ENCODE assay signal across 26 mouse cellular contexts in genomic region chr13:75775961-75776360, GRCm38 (mm10).
A peak's percentile ranks its signal among the peaks of the same experiment; 100 is the strongest.
DNase-seq lines count a peak whose midpoint lies in the region; ATAC-seq and TF ChIP-seq lines count a peak whose summit lies in the region.
"Had no signal": no experiment of that assay in that cellular context is flagged by ENCODE, and none has a peak within 500 bp of the region (broad histone marks: within the 10 kb centered on the region; RNA-seq: fewer than 3 reads in every experiment).

No protein-coding gene starts in this region.

- H3K4me3 ChIP-seq in gastrocnemius, adult 2 months, result no peak overlapping the region
- no peak overlapping the region for H3K4me3 ChIP-seq in midbrain, embryonic 11.5 days (ENCODE audit: low read depth, low read length)
- H3K4me3 ChIP-seq in midbrain, embryonic 14.5 days (replicated peaks; ENCODE audit: low read depth, low read length), result no peak overlapping the region
- no peak overlapping the region for H3K4me3 ChIP-seq in embryonic facial prominence, embryonic 15.5 days (replicated peaks)
- no peak overlapping the region for H3K4me3 ChIP-seq in stomach, postnatal 0 days (ENCODE audit: low read depth, low read length)
- no peak overlapping the region for H3K4me3 ChIP-seq in liver, postnatal 0 days (ENCODE audit: low read depth, low read length)
- H3K4me3 ChIP-seq: embryonic facial prominence, embryonic 13.5 days; erythroblast, embryonic 14.5 days; forebrain, embryonic 10.5 days; forebrain, embryonic 12.5 days had no signal

- intact Hi-C loops in gastrocnemius, adult 2 months (cut with DNase I), result no loop called here

- H3K4me2 ChIP-seq in midbrain, embryonic 11.5 days, result no peak overlapping the region
- no peak overlapping the region for H3K4me2 ChIP-seq in midbrain, embryonic 14.5 days (ENCODE audit: low read length)
- no peak overlapping the region for H3K4me2 ChIP-seq in embryonic facial prominence, embryonic 15.5 days (replicated peaks)
- H3K4me2 ChIP-seq in stomach, postnatal 0 days (replicated peaks; ENCODE audit: low read depth), result no peak overlapping the region
- no peak overlapping the region for H3K4me2 ChIP-seq in liver, postnatal 0 days (ENCODE audit: low read depth, low read length)
- H3K4me2 ChIP-seq: embryonic facial prominence, embryonic 13.5 days; forebrain, embryonic 12.5 days had no signal

- H3K27ac ChIP-seq in gastrocnemius, adult 2 months, result peak overlapping the region; percentile 79
- H3K27ac ChIP-seq in midbrain, embryonic 11.5 days (ENCODE audit: low read depth, low read length), result no peak overlapping the region
- H3K27ac ChIP-seq in midbrain, embryonic 14.5 days (replicated peaks; ENCODE audit: low read depth, low read length), result no peak overlapping the region
- H3K27ac ChIP-seq in embryonic facial prominence, embryonic 15.5 days (replicated peaks), result no peak overlapping the region
- no peak overlapping the region for H3K27ac ChIP-seq in stomach, postnatal 0 days (replicated peaks)
- H3K27ac ChIP-seq in liver, postnatal 0 days (ENCODE audit: low read depth), result no peak overlapping the region
- H3K27ac ChIP-seq: embryonic facial prominence, embryonic 13.5 days; forebrain, embryonic 10.5 days; forebrain, embryonic 12.5 days had no signal

- ATAC-seq in midbrain, embryonic 11.5 days (ENCODE audit: low FRiP score), result 0 out of 2 replicates have a peak, but pooled peaks have one; percentile 50
- ATAC-seq in midbrain, embryonic 14.5 days (ENCODE audit: low FRiP score, low TSS enrichment), result no peak
- peak; percentile 65; the same call in 1 of the 2 replicates for ATAC-seq in embryonic facial prominence, embryonic 15.5 days (ENCODE audit: insufficient number of reproducible peaks, low FRiP score, low TSS enrichment, low read depth)
- no peak for ATAC-seq in stomach, postnatal 0 days (ENCODE audit: low FRiP score, low TSS enrichment)
- ATAC-seq in liver, postnatal 0 days, result no peak
- ATAC-seq: activated CD4-positive, CD25-positive, alpha-beta regulatory T cell, adult 4 months; CD4-positive, CD25-positive, alpha-beta regulatory T cell, adult 4 months; forebrain, embryonic 14.5 days; forebrain, embryonic 16.5 days; Patski had no signal

- H3K9ac ChIP-seq in midbrain, embryonic 11.5 days (ENCODE audit: low read length), result no peak overlapping the region
- no peak overlapping the region for H3K9ac ChIP-seq in midbrain, embryonic 14.5 days (replicated peaks; ENCODE audit: low read length)
- no peak overlapping the region for H3K9ac ChIP-seq in embryonic facial prominence, embryonic 15.5 days
- no peak overlapping the region for H3K9ac ChIP-seq in stomach, postnatal 0 days (ENCODE audit: low read length)
- no peak overlapping the region for H3K9ac ChIP-seq in liver, postnatal 0 days (replicated peaks)
- H3K9ac ChIP-seq: embryonic facial prominence, embryonic 13.5 days; forebrain, embryonic 12.5 days had no signal

- DNase-seq in gastrocnemius, adult 2 months, result no peak
- no peak for DNase-seq in gastrocnemius, adult 18-20 months (ENCODE audit: low spot score)
- no peak for DNase-seq in midbrain, embryonic 11.5 days (ENCODE audit: low spot score, missing footprints)
- DNase-seq in midbrain, embryonic 14.5 days, result no peak
- DNase-seq in stomach, postnatal 0 days (ENCODE audit: low spot score), result peak; percentile 9
- DNase-seq in liver, postnatal 0 days, result no peak
- DNase-seq: adrenal gland, adult 8-10 months; adrenal gland, postnatal 14 days; adrenal gland, postnatal 36 days; cerebellum, adult 11-12 months; cerebellum, adult 2 months; cerebellum, adult 9-10 months; cerebellum, postnatal 10 days; cerebellum, postnatal 25 days had no signal

- H3K9me3 ChIP-seq in midbrain, embryonic 11.5 days (ENCODE audit: control insufficient read depth, low read length), result no peaks in the 10 kb centered on the region
- no peaks in the 10 kb centered on the region for H3K9me3 ChIP-seq in midbrain, embryonic 14.5 days (ENCODE audit: control insufficient read depth, low read length)
- no peaks in the 10 kb centered on the region for H3K9me3 ChIP-seq in embryonic facial prominence, embryonic 15.5 days (replicated peaks)
- no peaks in the 10 kb centered on the region for H3K9me3 ChIP-seq in stomach, postnatal 0 days (ENCODE audit: control insufficient read depth, low read length)
- no peaks in the 10 kb centered on the region for H3K9me3 ChIP-seq in liver, postnatal 0 days (ENCODE audit: low read length)
- H3K9me3 ChIP-seq: embryonic facial prominence, embryonic 13.5 days; forebrain, embryonic 10.5 days; forebrain, embryonic 12.5 days; G1E had no signal

- no peaks in the 10 kb centered on the region for H3K36me3 ChIP-seq in midbrain, embryonic 11.5 days (ENCODE audit: control insufficient read depth, insufficient read depth, low read length)
- H3K36me3 ChIP-seq in midbrain, embryonic 14.5 days (ENCODE audit: control insufficient read depth, insufficient read depth, low read length), result no peaks in the 10 kb centered on the region
- no peaks in the 10 kb centered on the region for H3K36me3 ChIP-seq in embryonic facial prominence, embryonic 15.5 days
- no peaks in the 10 kb centered on the region for H3K36me3 ChIP-seq in stomach, postnatal 0 days (ENCODE audit: control insufficient read depth, insufficient read depth, low read length)
- H3K36me3 ChIP-seq in liver, postnatal 0 days (replicated peaks; ENCODE audit: insufficient read depth, low read length), result peaks cover 34% of the 10 kb centered on the region
- H3K36me3 ChIP-seq: embryonic facial prominence, embryonic 13.5 days; forebrain, embryonic 10.5 days; forebrain, embryonic 12.5 days had no signal

- TF ChIP-seq EP300 in stomach, postnatal 0 days (optimal IDR thresholded peaks at IDR 0.05), result no peak
- no peak for TF ChIP-seq EP300 in liver, postnatal 0 days (IDR thresholded peaks at IDR 0.05; ENCODE audit: low read depth)

- TF ChIP-seq CTCF in gastrocnemius, adult 2 months (IDR thresholded peaks at IDR 0.05), result no peak
- no peak for TF ChIP-seq CTCF in stomach, postnatal 0 days (IDR thresholded peaks at IDR 0.05; ENCODE audit: low read depth)
- no peak for TF ChIP-seq CTCF in liver, postnatal 0 days (IDR thresholded peaks at IDR 0.05; ENCODE audit: low read depth)

- H3K4me1 ChIP-seq in midbrain, embryonic 11.5 days (ENCODE audit: control insufficient read depth, insufficient read depth, low read length), result no peaks in the 10 kb centered on the region
- no peaks in the 10 kb centered on the region for H3K4me1 ChIP-seq in midbrain, embryonic 14.5 days (ENCODE audit: control insufficient read depth, insufficient read depth, low read length)
- H3K4me1 ChIP-seq in embryonic facial prominence, embryonic 15.5 days, result no peaks in the 10 kb centered on the region
- no peaks in the 10 kb centered on the region for H3K4me1 ChIP-seq in stomach, postnatal 0 days (replicated peaks; ENCODE audit: control insufficient read depth, insufficient read depth)
- H3K4me1 ChIP-seq in liver, postnatal 0 days (ENCODE audit: insufficient read depth), result no peaks in the 10 kb centered on the region
- H3K4me1 ChIP-seq: embryonic facial prominence, embryonic 13.5 days; forebrain, embryonic 10.5 days; forebrain, embryonic 12.5 days had no signal

- no peaks in the 10 kb centered on the region for H3K27me3 ChIP-seq in midbrain, embryonic 11.5 days (ENCODE audit: control insufficient read depth, insufficient read depth, low read length)
- no peaks in the 10 kb centered on the region for H3K27me3 ChIP-seq in midbrain, embryonic 14.5 days (ENCODE audit: control insufficient read depth, insufficient read depth, low read length)
- no peaks in the 10 kb centered on the region for H3K27me3 ChIP-seq in embryonic facial prominence, embryonic 15.5 days
- no peaks in the 10 kb centered on the region for H3K27me3 ChIP-seq in stomach, postnatal 0 days (ENCODE audit: control insufficient read depth, insufficient read depth, low read length)
- no peaks in the 10 kb centered on the region for H3K27me3 ChIP-seq in liver, postnatal 0 days (ENCODE audit: insufficient read depth, low read length)
- H3K27me3 ChIP-seq: CH12.LX; embryonic facial prominence, embryonic 13.5 days; forebrain, embryonic 12.5 days; Patski had no signal

Comparison
In these comparisons a context has a peak if more than half of its experiments do, and no peak if none do; other contexts are left out.
1. ATAC-seq: peak in midbrain, embryonic 11.5 days (single experiment) and embryonic facial prominence, embryonic 15.5 days (single experiment); none in midbrain, embryonic 14.5 days (single experiment), stomach, postnatal 0 days (single experiment) and liver, postnatal 0 days (single experiment).